ENCODE assay signal across 8 mouse cellular contexts in genomic region chr5:149320534-149321482, GRCm38 (mm10). TPM values are rescaled to one million over a fixed set of nuclear protein-coding genes. Genes with fewer than 3 reads are reported as not detected.
A peak's percentile ranks its signal among the peaks of the same experiment; 100 is the strongest.
DNase-seq lines count a peak whose midpoint lies in the region; ATAC-seq and TF ChIP-seq lines count a peak whose summit lies in the region.

No protein-coding gene starts in this region.

- DNase-seq in embryo, embryonic 11 days = peak; percentile 94
- peak; percentile 56 to 60 for DNase-seq in gastrocnemius, postnatal 36 days
- DNase-seq in left cerebral cortex, postnatal 14 days (ENCODE audit: low spot score in 2 of 2) = peak; percentile 77 to 89
- peak; percentile 61 for DNase-seq in right cerebral cortex, postnatal 25 days

- peaks cover 8% of the 10 kb centered on the region for H3K4me1 ChIP-seq in ES-Bruce4 (ENCODE audit: control insufficient read depth, insufficient read depth, low read length)

- TF ChIP-seq POLR2A in ES-Bruce4 (IDR thresholded peaks at IDR 0.05; ENCODE audit: insufficient read depth, low read length) = no peak

- peak; percentile 41 for ATAC-seq in inflammation-experienced regulatory T-cells, adult 6 months
- peak; percentile 33; the same call in 1 of the 2 replicates for ATAC-seq in megakaryocyte, adult 5-6 weeks (ENCODE audit: poor library complexity, severe bottlenecking)
- ATAC-seq in granulocyte monocyte progenitor cell, adult 5-6 weeks (replicated peaks; ENCODE audit: poor library complexity, severe bottlenecking) = no peak

- H3K9ac ChIP-seq in ES-Bruce4 (ENCODE audit: low read depth, poor library complexity, severe bottlenecking) = 0 out of 2 replicates have a peak overlapping the region, but pooled peaks have one; percentile 13

- TF ChIP-seq CTCF in ES-Bruce4 (IDR thresholded peaks at IDR 0.05; ENCODE audit: low read depth, low read length) = no peak

- no peak overlapping the region for H3K27ac ChIP-seq in ES-Bruce4 (ENCODE audit: insufficient read depth, low read length)

- H3K9me3 ChIP-seq in ES-Bruce4 (replicated peaks; ENCODE audit: control insufficient read depth, insufficient read depth, low read length, poor library complexity, severe bottlenecking) = no peaks in the 10 kb centered on the region

- intact Hi-C loops in gastrocnemius, postnatal 36 days (cut with DNase I) = no loop called here
- intact Hi-C loops in left cerebral cortex, postnatal 14 days (cut with DNase I) = no loop called here

- peak overlapping the region; percentile 14 for H3K4me3 ChIP-seq in ES-Bruce4 (ENCODE audit: low read depth, low read length)

- TF ChIP-seq EP300 in ES-Bruce4 (IDR thresholded peaks at IDR 0.05; ENCODE audit: insufficient read depth, low read depth, low read length) = no peak

- H3K27me3 ChIP-seq in ES-Bruce4 (ENCODE audit: control insufficient read depth, insufficient read depth, low read length, poor library complexity, severe bottlenecking) = no peaks in the 10 kb centered on the region

- no peaks in the 10 kb centered on the region for H3K36me3 ChIP-seq in ES-Bruce4 (ENCODE audit: control insufficient read depth, insufficient read depth, low read length, poor library complexity, severe bottlenecking)

RNA-seq across cellular contexts. Expression of gene Alox5ap, which starts 56.2 kb away (rescaled TPM):
- polyA plus RNA-seq in ES-Bruce4 (2011; ENCODE audit: insufficient read depth, insufficient read length, low read depth, missing spikeins) = 1.2 TPM in 1 of 2 replicates, not detected in the other
- 1 to 10 TPM; 5.0 to 6.5 TPM for total RNA-seq in gastrocnemius, postnatal 36 days (2021)
- 1 to 10 TPM in 2 of 3 experiments, not detected in 1; 2.0 to 4.7 TPM for polyA plus RNA-seq in inflammation-experienced regulatory T-cells, adult 6 months (2017; shearing (Covaris generic))
- 10 to 100 TPM in 1 of 2 experiments, 1 to 10 TPM in 1; 8.1 to 11.7 TPM for total RNA-seq in left cerebral cortex, postnatal 14 days (2021)
- 1,517 and 1,767 TPM in 2 replicates for total RNA-seq in megakaryocyte, adult 5-6 weeks (2015)
- 1,236 and 1,298 TPM in 2 replicates for total RNA-seq in megakaryocyte, adult 5-6 weeks (2017)
- total RNA-seq in granulocyte monocyte progenitor cell, adult 5-6 weeks (2014; fragmentation: Nextera tagmentation) = 387 and 445 TPM in 2 replicates
- total RNA-seq in granulocyte monocyte progenitor cell, adult 5-6 weeks (2017) = 356 and 457 TPM in 2 replicates

Comparison
In these comparisons a context has a peak if more than half of its experiments do, and no peak if none do; other contexts are left out.
1. RNA of gene Alox5ap, which starts 56.2 kb away (total RNA-seq): 1,236 to 1,767 TPM in megakaryocyte, adult 5-6 weeks and 356 to 457 TPM in granulocyte monocyte progenitor cell, adult 5-6 weeks; 8.1 to 11.7 TPM in left cerebral cortex, postnatal 14 days and 5.0 to 6.5 TPM in gastrocnemius, postnatal 36 days; every median in the first group is over 10 times any median in the second.
2. Peak in every context shown above with its lines, with median percentiles within 50 percentile points of each other: DNase-seq.